Mouse (Mus musculus) frontal cortex, adult (tissue): ENCODE measurements at regions not wholly inside any gene's neighbourhood (a gene's known extent, or its start where the extent isn't known, plus 50 kb on each side); places are given as distances from the start of the nearest gene placed in this dataset.

Source experiments
- ATAC-seq: cut with Nextera tagmentation; 2 replicates; pipeline ENCODE4 v1.9.2; 2017; ENCODE audit warnings: mild to moderate bottlenecking, moderate library complexity, mixed read lengths; ENCODE audit not compliant: low TSS enrichment

- no peak for ATAC-seq
Measured at GRCm38 (mm10) chr16:87295727-87296126, 58.3 kb upstream of the N6amt1 start.

GRCm38 (mm10) chr16:87292826-87293225 lies 61.2 kb upstream of the N6amt1 start:
- no peak for ATAC-seq

- ATAC-seq = no peak
Measured at GRCm38 (mm10) chr16:87291716-87292115, 62.3 kb upstream of the N6amt1 start.

GRCm38 (mm10) chr16:87285639-87286038 lies 68.3 kb upstream of the N6amt1 start:
- no peak for ATAC-seq

- no peak for ATAC-seq
Measured at GRCm38 (mm10) chr16:87284835-87285510, 69.0 kb upstream of the N6amt1 start.

- ATAC-seq = no peak
Measured at GRCm38 (mm10) chr16:87278518-87278917, 75.5 kb upstream of the N6amt1 start.

GRCm38 (mm10) chr16:87272363-87272762 lies 81.6 kb upstream of the N6amt1 start:
- ATAC-seq = no peak

GRCm38 (mm10) chr16:87267954-87268804 lies 85.8 kb upstream of the N6amt1 start:
- ATAC-seq = no peak

- no peak for ATAC-seq
Measured at GRCm38 (mm10) chr16:87267517-87267916, 86.5 kb upstream of the N6amt1 start.

- ATAC-seq = peak; percentile 56
Measured at GRCm38 (mm10) chr16:87263571-87263970, 90.4 kb upstream of the N6amt1 start.

GRCm38 (mm10) chr16:87263041-87263440 lies 90.9 kb upstream of the N6amt1 start:
- ATAC-seq = 0 out of 2 replicates have a peak, but pooled peaks have one; percentile 28

- no peak for ATAC-seq
Measured at GRCm38 (mm10) chr16:87262497-87262896, 91.5 kb upstream of the N6amt1 start.

GRCm38 (mm10) chr16:87261527-87261926 lies 92.5 kb upstream of the N6amt1 start:
- ATAC-seq = peak; percentile 64

- ATAC-seq = no peak
Measured at GRCm38 (mm10) chr16:87254736-87255135, 99.2 kb upstream of the N6amt1 start.

- ATAC-seq = no peak
Measured at GRCm38 (mm10) chr16:87250531-87250930, 103.5 kb upstream of the N6amt1 start.

GRCm38 (mm10) chr16:87249903-87250302 lies 104.1 kb upstream of the N6amt1 start:
- ATAC-seq = peak; percentile 74

GRCm38 (mm10) chr16:87248501-87249030 lies 105.4 kb upstream of the N6amt1 start:
- ATAC-seq = no peak

- peak; percentile 93 for ATAC-seq
Measured at GRCm38 (mm10) chr16:87245933-87246791, 107.8 kb upstream of the N6amt1 start.

- no peak for ATAC-seq
Measured at GRCm38 (mm10) chr16:87245441-87245840, 108.5 kb upstream of the N6amt1 start.

GRCm38 (mm10) chr16:87242027-87242426 lies 112.0 kb upstream of the N6amt1 start:
- no peak for ATAC-seq

GRCm38 (mm10) chr16:87239105-87239504 lies 114.9 kb upstream of the N6amt1 start:
- peak; percentile 27; the same call in 1 of the 2 replicates for ATAC-seq

GRCm38 (mm10) chr16:87234199-87234598 lies 119.8 kb upstream of the N6amt1 start:
- no peak for ATAC-seq
